Mouse (Mus musculus): Measurements from ENCODE around the gene Gm20479. TPM values are rescaled to one million over a fixed set of nuclear protein-coding genes. Genes with fewer than 3 reads are reported as not detected.

The Gm20479 gene
- polyA plus RNA-seq, 1 experiment from 2014 or later, result not detected

- 2% methylated on average over 22 of the region's 22 CpGs for WGBS
- Histone ChIP-seq H3K27ac (ENCODE audit: low read depth, low read length) (no peak overlapping the region), H3K9me3 (ENCODE audit: control insufficient read depth, low read length) (no peaks in the 10 kb centered on the region), H3K9ac (ENCODE audit: low read length) (no peak overlapping the region), H3K36me3 (ENCODE audit: control insufficient read depth, insufficient read depth, low read length) (no peaks in the 10 kb centered on the region), H3K27me3 (ENCODE audit: control insufficient read depth, insufficient read depth, low read length) (peaks cover 48% of the 10 kb centered on the region), H3K4me2 (peak overlapping the region; percentile 67), H3K4me1 (ENCODE audit: control insufficient read depth, insufficient read depth, low read length) (peaks cover 8% of the 10 kb centered on the region), H3K4me3 (ENCODE audit: low read depth, low read length) (peak overlapping the region; percentile 44)
- DNase-seq (ENCODE audit: low spot score, missing footprints), result peak; percentile 87
- ATAC-seq (ENCODE audit: low FRiP score), result peak; percentile 38; the same call in 1 of the 2 replicates
These were observed 38.4 kb upstream of the Gm20479 start for GRCm38 (mm10) chr7:27395521-27396183.

- no peak for ATAC-seq (ENCODE audit: low FRiP score)
- WGBS, result 54% methylated on average over 16 of the region's 16 CpGs
- no peaks in the 10 kb centered on the region for H3K9me3 ChIP-seq (ENCODE audit: control insufficient read depth, low read length)
- no peak overlapping the region for H3K4me3 ChIP-seq (ENCODE audit: low read depth, low read length)
- H3K36me3 ChIP-seq (ENCODE audit: control insufficient read depth, insufficient read depth, low read length), result no peaks in the 10 kb centered on the region
- peak; percentile 2 for DNase-seq (ENCODE audit: low spot score, missing footprints)
- H3K27ac ChIP-seq (ENCODE audit: low read depth, low read length), result no peak overlapping the region
- H3K27me3 ChIP-seq (ENCODE audit: control insufficient read depth, insufficient read depth, low read length), result peaks cover 31% of the 10 kb centered on the region
- H3K4me1 ChIP-seq (ENCODE audit: control insufficient read depth, insufficient read depth, low read length), result peaks cover 4% of the 10 kb centered on the region
- no peak overlapping the region for H3K4me2 ChIP-seq
- H3K9ac ChIP-seq (ENCODE audit: low read length), result no peak overlapping the region
These were observed 34.2 kb upstream of the Gm20479 start for GRCm38 (mm10) chr7:27391416-27391815.

GRCm38 (mm10) chr7:27389213-27389612, 32.0 kb upstream of the Gm20479 start:
- H3K4me1 ChIP-seq (ENCODE audit: control insufficient read depth, insufficient read depth, low read length), result no peaks in the 10 kb centered on the region
- 61% methylated on average over 6 of the region's 6 CpGs for WGBS
- ATAC-seq (ENCODE audit: low FRiP score), result no peak

GRCm38 (mm10) chr7:27384731-27385130, 27.5 kb upstream of the Gm20479 start:
- Histone ChIP-seq H3K9ac (ENCODE audit: low read length) (no peak overlapping the region), H3K4me3 (ENCODE audit: low read depth, low read length) (no peak overlapping the region), H3K9me3 (ENCODE audit: control insufficient read depth, low read length) (no peaks in the 10 kb centered on the region), H3K27me3 (ENCODE audit: control insufficient read depth, insufficient read depth, low read length) (no peaks in the 10 kb centered on the region), H3K4me2 (no peak overlapping the region), H3K36me3 (ENCODE audit: control insufficient read depth, insufficient read depth, low read length) (no peaks in the 10 kb centered on the region), H3K4me1 (ENCODE audit: control insufficient read depth, insufficient read depth, low read length) (no peaks in the 10 kb centered on the region), H3K27ac (ENCODE audit: low read depth, low read length) (no peak overlapping the region)
- ATAC-seq (ENCODE audit: low FRiP score) (peak; percentile 67), DNase-seq (ENCODE audit: low spot score, missing footprints) (peak; percentile 95)
- 34% methylated on average over 4 of the region's 4 CpGs for WGBS

More at GRCm38 (mm10) chr7:27389213-27389612, 32.0 kb upstream of the Gm20479 start:
- Histone ChIP-seq H3K4me3 (ENCODE audit: low read depth, low read length) (no peak overlapping the region), H3K9ac (ENCODE audit: low read length) (no peak overlapping the region), H3K9me3 (ENCODE audit: control insufficient read depth, low read length) (no peaks in the 10 kb centered on the region), H3K4me2 (no peak overlapping the region), H3K27me3 (ENCODE audit: control insufficient read depth, insufficient read depth, low read length) (peaks cover 11% of the 10 kb centered on the region), H3K27ac (ENCODE audit: low read depth, low read length) (no peak overlapping the region), H3K36me3 (ENCODE audit: control insufficient read depth, insufficient read depth, low read length) (no peaks in the 10 kb centered on the region)
- DNase-seq (ENCODE audit: low spot score, missing footprints), result peak; percentile 17

GRCm38 (mm10) chr7:27384134-27384533, 26.9 kb upstream of the Gm20479 start:
- Histone ChIP-seq H3K4me2 (no peak overlapping the region), H3K4me3 (ENCODE audit: low read depth, low read length) (no peak overlapping the region), H3K36me3 (ENCODE audit: control insufficient read depth, insufficient read depth, low read length) (no peaks in the 10 kb centered on the region), H3K27me3 (ENCODE audit: control insufficient read depth, insufficient read depth, low read length) (no peaks in the 10 kb centered on the region), H3K9ac (ENCODE audit: low read length) (no peak overlapping the region), H3K27ac (ENCODE audit: low read depth, low read length) (no peak overlapping the region), H3K9me3 (ENCODE audit: control insufficient read depth, low read length) (no peaks in the 10 kb centered on the region), H3K4me1 (ENCODE audit: control insufficient read depth, insufficient read depth, low read length) (no peaks in the 10 kb centered on the region)
- DNase-seq (ENCODE audit: low spot score, missing footprints) (no peak), ATAC-seq (ENCODE audit: low FRiP score) (no peak)
- WGBS, result 82% methylated on average over 5 of the region's 5 CpGs

GRCm38 (mm10) chr7:27383233-27383632, 26.0 kb upstream of the Gm20479 start:
- Histone ChIP-seq H3K27ac (ENCODE audit: low read depth, low read length) (no peak overlapping the region), H3K36me3 (ENCODE audit: control insufficient read depth, insufficient read depth, low read length) (no peaks in the 10 kb centered on the region), H3K9me3 (ENCODE audit: control insufficient read depth, low read length) (no peaks in the 10 kb centered on the region), H3K27me3 (ENCODE audit: control insufficient read depth, insufficient read depth, low read length) (no peaks in the 10 kb centered on the region), H3K9ac (ENCODE audit: low read length) (no peak overlapping the region), H3K4me3 (ENCODE audit: low read depth, low read length) (no peak overlapping the region), H3K4me1 (ENCODE audit: control insufficient read depth, insufficient read depth, low read length) (no peaks in the 10 kb centered on the region), H3K4me2 (no peak overlapping the region)
- DNase-seq (ENCODE audit: low spot score, missing footprints) (no peak), ATAC-seq (ENCODE audit: low FRiP score) (no peak)
- 84% methylated on average over 1 of the region's 1 CpGs for WGBS

- Histone ChIP-seq H3K4me2 (no peak overlapping the region), H3K27me3 (ENCODE audit: control insufficient read depth, insufficient read depth, low read length) (peaks cover 2% of the 10 kb centered on the region; the same call in 1 of the 2 replicates), H3K27ac (ENCODE audit: low read depth, low read length) (no peak overlapping the region), H3K9me3 (ENCODE audit: control insufficient read depth, low read length) (no peaks in the 10 kb centered on the region), H3K36me3 (ENCODE audit: control insufficient read depth, insufficient read depth, low read length) (no peaks in the 10 kb centered on the region), H3K4me3 (ENCODE audit: low read depth, low read length) (no peak overlapping the region), H3K9ac (ENCODE audit: low read length) (no peak overlapping the region), H3K4me1 (ENCODE audit: control insufficient read depth, insufficient read depth, low read length) (no peaks in the 10 kb centered on the region)
- WGBS, result 73% methylated on average over 4 of the region's 4 CpGs
- no peak for ATAC-seq (ENCODE audit: low FRiP score)
- no peak for DNase-seq (ENCODE audit: low spot score, missing footprints)
These were observed 24.3 kb upstream of the Gm20479 start for GRCm38 (mm10) chr7:27381560-27381959.

- no peak for ATAC-seq (ENCODE audit: low FRiP score)
- WGBS, result 65% methylated on average over 1 of the region's 1 CpGs
These were observed 23.8 kb upstream of the Gm20479 start for GRCm38 (mm10) chr7:27381009-27381408.

GRCm38 (mm10) chr7:27379836-27380235, 22.6 kb upstream of the Gm20479 start:
- Histone ChIP-seq H3K4me1 (ENCODE audit: control insufficient read depth, insufficient read depth, low read length) (no peaks in the 10 kb centered on the region), H3K27ac (ENCODE audit: low read depth, low read length) (no peak overlapping the region), H3K27me3 (ENCODE audit: control insufficient read depth, insufficient read depth, low read length) (peaks cover 17% of the 10 kb centered on the region), H3K9me3 (ENCODE audit: control insufficient read depth, low read length) (no peaks in the 10 kb centered on the region), H3K36me3 (ENCODE audit: control insufficient read depth, insufficient read depth, low read length) (no peaks in the 10 kb centered on the region), H3K9ac (ENCODE audit: low read length) (no peak overlapping the region), H3K4me2 (no peak overlapping the region), H3K4me3 (ENCODE audit: low read depth, low read length) (no peak overlapping the region)
- 84% methylated on average over 6 of the region's 6 CpGs for WGBS
- DNase-seq (ENCODE audit: low spot score, missing footprints) (no peak), ATAC-seq (ENCODE audit: low FRiP score) (no peak)

More at GRCm38 (mm10) chr7:27381009-27381408, 23.8 kb upstream of the Gm20479 start:
- Histone ChIP-seq H3K4me1 (ENCODE audit: control insufficient read depth, insufficient read depth, low read length) (no peaks in the 10 kb centered on the region), H3K27ac (ENCODE audit: low read depth, low read length) (no peak overlapping the region), H3K36me3 (ENCODE audit: control insufficient read depth, insufficient read depth, low read length) (no peaks in the 10 kb centered on the region), H3K4me2 (no peak overlapping the region), H3K9ac (ENCODE audit: low read length) (no peak overlapping the region), H3K4me3 (ENCODE audit: low read depth, low read length) (no peak overlapping the region), H3K27me3 (ENCODE audit: control insufficient read depth, insufficient read depth, low read length) (peaks cover 6% of the 10 kb centered on the region; the same call in 1 of the 2 replicates), H3K9me3 (ENCODE audit: control insufficient read depth, low read length) (no peaks in the 10 kb centered on the region)
- DNase-seq (ENCODE audit: low spot score, missing footprints), result no peak
